Mouse (Mus musculus) thymus, postnatal 25 days (tissue): ENCODE results near the gene Tmem238l.

Experiments
- DNase-seq: peaks from one replicate; pipeline ENCODE4 v3.0.0; 2022

Gene Tmem238l

GRCm38 (mm10) chr11:66981336-66982115 lies 25.1 kb downstream of the Tmem238l start:
- DNase-seq = no peak

GRCm38 (mm10) chr11:66982794-66983193 lies 26.4 kb downstream of the Tmem238l start:
- DNase-seq = peak; percentile 36

- no peak for DNase-seq
Measured at GRCm38 (mm10) chr11:66983422-66984164, 27.2 kb downstream of the Tmem238l start.

GRCm38 (mm10) chr11:66984165-66985135 lies 28.0 kb downstream of the Tmem238l start:
- peak; percentile 72 for DNase-seq

GRCm38 (mm10) chr11:66985136-66985702 lies 28.8 kb downstream of the Tmem238l start:
- DNase-seq = no peak

- DNase-seq = no peak
Measured at GRCm38 (mm10) chr11:66992150-66992549, 35.7 kb downstream of the Tmem238l start.

- DNase-seq = no peak
Measured at GRCm38 (mm10) chr11:66993674-66994073, 37.2 kb downstream of the Tmem238l start.

- no peak for DNase-seq
Measured at GRCm38 (mm10) chr11:66996446-66996845, 40.0 kb downstream of the Tmem238l start.

GRCm38 (mm10) chr11:66998467-66999403 lies 42.3 kb downstream of the Tmem238l start:
- DNase-seq = no peak

GRCm38 (mm10) chr11:67000671-67001070 lies 44.2 kb downstream of the Tmem238l start:
- no peak for DNase-seq

GRCm38 (mm10) chr11:67001717-67002116 lies 45.3 kb downstream of the Tmem238l start:
- no peak for DNase-seq

GRCm38 (mm10) chr11:67002911-67003310 lies 46.5 kb downstream of the Tmem238l start:
- DNase-seq = no peak

- no peak for DNase-seq
Measured at GRCm38 (mm10) chr11:67007961-67008360, 51.5 kb downstream of the Tmem238l start.

GRCm38 (mm10) chr11:67008528-67008927 lies 52.1 kb downstream of the Tmem238l start:
- no peak for DNase-seq

- DNase-seq = no peak
Measured at GRCm38 (mm10) chr11:67010430-67010829, 54.0 kb downstream of the Tmem238l start.

GRCm38 (mm10) chr11:67011635-67012034 lies 55.2 kb downstream of the Tmem238l start:
- no peak for DNase-seq
